Mouse (Mus musculus) stomach, embryonic 16.5 days (tissue): ENCODE results near the gene Marco. TPM values are rescaled to one million over a fixed set of nuclear protein-coding genes. Genes with fewer than 3 reads are reported as not detected.

Experiments
- ATAC-seq: fragments of 200-750 bp; cut with Nextera tagmentation; 2 replicates; pipeline ENCODE4 v1.8.0; 2017; ENCODE audit warnings: moderate number of reproducible peaks, moderate TSS enrichment; ENCODE audit not compliant: insufficient read depth, low FRiP score
- H3K27ac ChIP-seq: fragments of 300-500 bp; sonication (generic); 2 replicates; pipeline ENCODE4 v1.5.1; 2014; ENCODE audit warnings: low read length
- H3K27me3 ChIP-seq: fragments of 300-500 bp; sonication (generic); 2 replicates; pipeline ENCODE4 v1.6.1; 2014; ENCODE audit warnings: low read length, control low read depth, mixed read lengths; ENCODE audit not compliant: control insufficient read depth, insufficient read depth
- H3K36me3 ChIP-seq: fragments of 300-500 bp; sonication (generic); 2 replicates; pipeline ENCODE4 v1.6.1; 2014; ENCODE audit warnings: low read length; ENCODE audit not compliant: control insufficient read depth, insufficient read depth
- H3K4me1 ChIP-seq: fragments of 300-500 bp; sonication (generic); 2 replicates; pipeline ENCODE4 v1.6.1; 2014; ENCODE audit warnings: low read length, control low read depth, mixed read lengths; ENCODE audit not compliant: control insufficient read depth, insufficient read depth
- H3K4me2 ChIP-seq: fragments of 300-500 bp; sonication (generic); 2 replicates; pipeline ENCODE4 v1.6.1; 2014; ENCODE audit warnings: low read depth, low read length, mixed read lengths
- H3K4me3 ChIP-seq: fragments of 300-500 bp; sonication (generic); replicated peaks from 2 replicates; pipeline ENCODE4 v1.5.1; 2014; ENCODE audit warnings: mild to moderate bottlenecking, low read length
- H3K9ac ChIP-seq: fragments of 300-500 bp; sonication (generic); 2 replicates; pipeline ENCODE4 v1.6.1; 2014; ENCODE audit warnings: low read length
- H3K9me3 ChIP-seq: fragments of 300-500 bp; sonication (generic); replicated peaks from 2 replicates; pipeline ENCODE4 v1.6.1; 2016; ENCODE audit warnings: low read length, control low read depth; ENCODE audit not compliant: control insufficient read depth
- WGBS: fragments of 180-500 bp; shearing (Covaris S2); extraction: QIAGEN DNeasy Blood & Tissue Kit; methylation state at CpG from one replicate; pipeline ENCODE4 v1.1.7; 2014; 5-methylcytosine and 5-hydroxymethylcytosine counted together
- polyA plus RNA-seq: library from polyadenylated mRNA; unstranded; fragments of >200 nt; fragmentation: Nextera tagmentation; extraction: Ambion mirVana; gene quantifications from 2 replicates; pipeline ENCODE4 v1.2.1, GENCODE M21; 2015

The Marco gene
- polyA plus RNA-seq, 1 experiment from 2014 or later = 1.3 TPM

GRCm38 (mm10) chr1:120508976-120509375 lies 4.2 kb upstream of the Marco start:
- Histone ChIP-seq H3K9ac (no peak overlapping the region), H3K27ac (no peak overlapping the region), H3K4me1 (no peaks in the 10 kb centered on the region), H3K4me3 (no peak overlapping the region), H3K9me3 (no peaks in the 10 kb centered on the region), H3K27me3 (no peaks in the 10 kb centered on the region), H3K4me2 (no peak overlapping the region), H3K36me3 (no peaks in the 10 kb centered on the region)
- WGBS = 85% methylated on average over 4 of the region's 4 CpGs
- no peak for ATAC-seq

GRCm38 (mm10) chr1:120504046-120504710 lies 646 bp downstream of the Marco start:
- Histone ChIP-seq H3K27ac (no peak overlapping the region), H3K4me1 (no peaks in the 10 kb centered on the region), H3K27me3 (no peaks in the 10 kb centered on the region), H3K9ac (no peak overlapping the region), H3K4me2 (no peak overlapping the region), H3K36me3 (no peaks in the 10 kb centered on the region), H3K9me3 (no peaks in the 10 kb centered on the region), H3K4me3 (no peak overlapping the region)
- no peak for ATAC-seq
- 61% methylated on average over 6 of the region's 6 CpGs for WGBS

- H3K27me3 ChIP-seq = no peaks in the 10 kb centered on the region
- H3K4me2 ChIP-seq = no peak overlapping the region
- WGBS = 53% methylated on average over 4 of the region's 4 CpGs
- ATAC-seq = no peak
- no peak overlapping the region for H3K27ac ChIP-seq
- no peaks in the 10 kb centered on the region for H3K4me1 ChIP-seq
- H3K9ac ChIP-seq = no peak overlapping the region
- no peaks in the 10 kb centered on the region for H3K36me3 ChIP-seq
- H3K9me3 ChIP-seq = no peaks in the 10 kb centered on the region
- no peak overlapping the region for H3K4me3 ChIP-seq
Observed at GRCm38 (mm10) chr1:120501496-120501895, 3.3 kb downstream of the Marco start.

- H3K36me3 ChIP-seq = no peaks in the 10 kb centered on the region
- 75% methylated on average over 4 of the region's 4 CpGs for WGBS
- H3K4me3 ChIP-seq = no peak overlapping the region
- H3K4me1 ChIP-seq = no peaks in the 10 kb centered on the region
- no peak overlapping the region for H3K9ac ChIP-seq
- H3K9me3 ChIP-seq = no peaks in the 10 kb centered on the region
- H3K27ac ChIP-seq = no peak overlapping the region
- H3K4me2 ChIP-seq = no peak overlapping the region
- no peak for ATAC-seq
- H3K27me3 ChIP-seq = no peaks in the 10 kb centered on the region
Observed at GRCm38 (mm10) chr1:120498036-120498435, 6.8 kb downstream of the Marco start.

- Histone ChIP-seq H3K27ac (no peak overlapping the region), H3K4me2 (no peak overlapping the region), H3K9me3 (no peaks in the 10 kb centered on the region), H3K9ac (no peak overlapping the region), H3K4me1 (no peaks in the 10 kb centered on the region), H3K4me3 (no peak overlapping the region), H3K36me3 (no peaks in the 10 kb centered on the region), H3K27me3 (no peaks in the 10 kb centered on the region)
- no peak for ATAC-seq
- WGBS = 12% methylated on average over 5 of the region's 5 CpGs
Observed at GRCm38 (mm10) chr1:120480937-120481336, 23.9 kb downstream of the Marco start.

- H3K27ac ChIP-seq = no peak overlapping the region
- H3K4me3 ChIP-seq = no peak overlapping the region
- H3K27me3 ChIP-seq = no peaks in the 10 kb centered on the region
- no peaks in the 10 kb centered on the region for H3K9me3 ChIP-seq
- H3K36me3 ChIP-seq = no peaks in the 10 kb centered on the region
- no peak overlapping the region for H3K9ac ChIP-seq
- no peak for ATAC-seq
- WGBS = 42% methylated on average over 4 of the region's 4 CpGs
- no peak overlapping the region for H3K4me2 ChIP-seq
- H3K4me1 ChIP-seq = no peaks in the 10 kb centered on the region
Observed at GRCm38 (mm10) chr1:120474825-120475224, 30.0 kb downstream of the Marco start.

GRCm38 (mm10) chr1:120468891-120469290 lies 35.9 kb downstream of the Marco start:
- no peak overlapping the region for H3K4me2 ChIP-seq
- no peaks in the 10 kb centered on the region for H3K27me3 ChIP-seq
- no peak for ATAC-seq
- H3K36me3 ChIP-seq = no peaks in the 10 kb centered on the region
- no peak overlapping the region for H3K9ac ChIP-seq
- H3K27ac ChIP-seq = no peak overlapping the region
- H3K9me3 ChIP-seq = no peaks in the 10 kb centered on the region
- peaks cover 5% of the 10 kb centered on the region; the same call in 1 of the 2 replicates for H3K4me1 ChIP-seq
- 11% methylated on average over 15 of the region's 15 CpGs for WGBS
- H3K4me3 ChIP-seq = no peak overlapping the region

- H3K27me3 ChIP-seq = no peaks in the 10 kb centered on the region
- no peak overlapping the region for H3K4me3 ChIP-seq
- H3K4me2 ChIP-seq = no peak overlapping the region
- no peak overlapping the region for H3K27ac ChIP-seq
- no peak for ATAC-seq
- 71% methylated on average over 2 of the region's 2 CpGs for WGBS
- peaks cover 5% of the 10 kb centered on the region; the same call in 1 of the 2 replicates for H3K4me1 ChIP-seq
- H3K9me3 ChIP-seq = no peaks in the 10 kb centered on the region
- H3K36me3 ChIP-seq = no peaks in the 10 kb centered on the region
- no peak overlapping the region for H3K9ac ChIP-seq
Observed at GRCm38 (mm10) chr1:120467323-120467722, 37.5 kb downstream of the Marco start.

GRCm38 (mm10) chr1:120466751-120467150 lies 38.1 kb downstream of the Marco start:
- Histone ChIP-seq H3K9me3 (no peaks in the 10 kb centered on the region), H3K9ac (no peak overlapping the region), H3K4me2 (no peak overlapping the region), H3K4me1 (peaks cover 5% of the 10 kb centered on the region; the same call in 1 of the 2 replicates), H3K4me3 (no peak overlapping the region), H3K27me3 (no peaks in the 10 kb centered on the region), H3K27ac (no peak overlapping the region), H3K36me3 (no peaks in the 10 kb centered on the region)
- no peak for ATAC-seq
- 22% methylated on average over 7 of the region's 7 CpGs for WGBS
